Comparison of ENCODE assay signal across 9 mouse cellular contexts in the genomic region with DNA sequence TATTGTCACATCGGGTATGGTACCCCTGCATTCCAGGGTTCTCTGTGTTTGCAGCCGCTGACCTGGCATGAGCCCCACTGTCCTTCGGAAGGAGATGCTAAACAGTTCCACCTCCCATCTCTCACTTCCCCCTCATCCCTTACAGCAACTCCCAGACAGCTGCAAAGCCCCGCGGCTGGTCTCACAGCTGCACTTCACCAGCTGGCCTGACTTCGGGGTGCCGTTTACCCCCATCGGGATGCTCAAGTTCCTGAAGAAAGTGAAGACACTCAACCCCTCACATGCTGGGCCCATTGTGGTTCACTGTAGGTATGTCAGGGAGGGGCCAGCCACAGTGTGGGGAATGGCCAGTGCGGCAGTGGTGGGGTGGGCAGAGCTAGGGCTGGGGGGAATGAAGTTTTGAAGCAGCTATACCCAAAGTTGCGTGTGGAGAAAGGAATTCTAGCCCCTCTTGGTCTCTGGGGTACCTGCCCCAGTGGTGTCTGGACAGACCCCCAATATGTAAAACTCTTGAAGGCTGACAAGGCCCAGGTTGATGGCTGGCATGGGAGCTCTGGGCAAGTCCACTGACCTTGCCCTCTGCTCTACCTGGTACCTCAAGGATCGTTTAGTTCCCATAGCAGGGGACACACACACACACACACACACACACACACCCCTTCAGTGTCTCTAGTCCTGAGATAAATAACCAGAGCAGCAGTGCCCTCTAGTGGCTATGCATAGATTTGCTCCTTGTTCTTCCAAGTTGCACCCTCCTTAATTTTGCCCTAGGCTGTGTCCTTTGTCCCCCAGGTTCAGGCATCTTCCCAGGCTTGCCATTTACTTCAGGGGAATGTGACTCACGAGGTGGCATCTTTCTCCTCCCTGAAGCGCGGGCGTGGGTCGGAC. TPM values are rescaled to one million over a fixed set of nuclear protein-coding genes. Genes with fewer than 3 reads are reported as not detected.
DNase-seq lines count a peak whose midpoint lies in the region; ATAC-seq lines count a peak whose summit lies in the region.
"Had no signal": no experiment of that assay in that cellular context is flagged by ENCODE, and none has a peak within 500 bp of the region (broad histone marks: within the 10 kb centered on the region; RNA-seq: fewer than 3 reads in every experiment).

No protein-coding gene starts in this region.

- WGBS in liver, embryonic 11.5 days = 58% methylated on average over 16 of the region's 16 CpGs
- 40% methylated on average over 16 of the region's 16 CpGs for WGBS in forebrain, embryonic 12.5 days
- 37% methylated on average over 16 of the region's 16 CpGs for WGBS in hindbrain, embryonic 16.5 days
- 40% methylated on average over 16 of the region's 16 CpGs for WGBS in midbrain, embryonic 11.5 days

- H3K27me3 ChIP-seq in liver, embryonic 11.5 days (replicated peaks; ENCODE audit: control insufficient read depth, insufficient read depth, low read length) = no peaks in the 10 kb centered on the region
- peaks cover 4% of the 10 kb centered on the region; the same call in 1 of the 2 replicates for H3K27me3 ChIP-seq in forebrain, embryonic 12.5 days
- no peaks in the 10 kb centered on the region for H3K27me3 ChIP-seq in hindbrain, embryonic 16.5 days (replicated peaks; ENCODE audit: control insufficient read depth, insufficient read depth, low read length)
- no peaks in the 10 kb centered on the region for H3K27me3 ChIP-seq in midbrain, embryonic 11.5 days (ENCODE audit: control insufficient read depth, insufficient read depth, low read length)
- H3K27me3 ChIP-seq in splenic B cell, adult 2 months (ENCODE audit: control insufficient read depth, insufficient read depth, low read length, poor library complexity, severe bottlenecking) = no peaks in the 10 kb centered on the region

- ATAC-seq in liver, embryonic 11.5 days (replicated peaks; ENCODE audit: low FRiP score) = no peak; the same call in 1 of the 2 replicates
- ATAC-seq in forebrain, embryonic 12.5 days (ENCODE audit: low FRiP score) = peak; percentile 65; the same call in 1 of the 2 replicates
- peak; percentile 37; the same call in 1 of the 2 replicates for ATAC-seq in hindbrain, embryonic 16.5 days
- peak; percentile 19; the same call in 1 of the 2 replicates for ATAC-seq in midbrain, embryonic 11.5 days (ENCODE audit: low FRiP score)

- no peak overlapping the region for H3K4me3 ChIP-seq in liver, embryonic 11.5 days (ENCODE audit: low read depth, low read length)
- no peak overlapping the region for H3K4me3 ChIP-seq in forebrain, embryonic 12.5 days (replicated peaks)
- H3K4me3 ChIP-seq in hindbrain, embryonic 16.5 days (ENCODE audit: low read length) = no peak overlapping the region
- H3K4me3 ChIP-seq in midbrain, embryonic 11.5 days (ENCODE audit: low read depth, low read length) = no peak overlapping the region
- H3K4me3 ChIP-seq: myocyte had no signal

- no peak overlapping the region for H3K27ac ChIP-seq in liver, embryonic 11.5 days (ENCODE audit: low read depth, low read length)
- H3K27ac ChIP-seq in forebrain, embryonic 12.5 days = no peak overlapping the region
- no peak overlapping the region for H3K27ac ChIP-seq in hindbrain, embryonic 16.5 days (ENCODE audit: low read depth, low read length)
- H3K27ac ChIP-seq in midbrain, embryonic 11.5 days (ENCODE audit: low read depth, low read length) = no peak overlapping the region

- no peaks in the 10 kb centered on the region for H3K9me3 ChIP-seq in liver, embryonic 11.5 days (ENCODE audit: control insufficient read depth, low read length)
- H3K9me3 ChIP-seq in forebrain, embryonic 12.5 days = no peaks in the 10 kb centered on the region
- H3K9me3 ChIP-seq in hindbrain, embryonic 16.5 days (ENCODE audit: control insufficient read depth, low read length) = no peaks in the 10 kb centered on the region
- no peaks in the 10 kb centered on the region for H3K9me3 ChIP-seq in midbrain, embryonic 11.5 days (ENCODE audit: control insufficient read depth, low read length)

- H3K4me1 ChIP-seq in liver, embryonic 11.5 days (replicated peaks; ENCODE audit: control insufficient read depth, insufficient read depth, low read length) = no peaks in the 10 kb centered on the region
- no peaks in the 10 kb centered on the region for H3K4me1 ChIP-seq in forebrain, embryonic 12.5 days
- no peaks in the 10 kb centered on the region for H3K4me1 ChIP-seq in hindbrain, embryonic 16.5 days (ENCODE audit: control insufficient read depth, insufficient read depth, low read depth, low read length)
- no peaks in the 10 kb centered on the region for H3K4me1 ChIP-seq in midbrain, embryonic 11.5 days (ENCODE audit: control insufficient read depth, insufficient read depth, low read length)

- H3K9ac ChIP-seq in liver, embryonic 11.5 days (ENCODE audit: low read depth, low read length) = no peak overlapping the region
- H3K9ac ChIP-seq in forebrain, embryonic 12.5 days = no peak overlapping the region; the same call in 1 of the 2 replicates
- no peak overlapping the region for H3K9ac ChIP-seq in hindbrain, embryonic 16.5 days (ENCODE audit: low read depth, low read length)
- H3K9ac ChIP-seq in midbrain, embryonic 11.5 days (ENCODE audit: low read length) = no peak overlapping the region

- peak; percentile 58 for DNase-seq in liver
- DNase-seq in liver, embryonic 11.5 days (ENCODE audit: low spot score) = no peak
- peak; percentile 45 for DNase-seq in brain, embryonic 18.5 days (ENCODE audit: low read depth, low spot score)
- DNase-seq in left cerebral cortex, adult 11 months (ENCODE audit: low spot score) = peak; percentile 42
- DNase-seq in midbrain, embryonic 11.5 days (ENCODE audit: low spot score, missing footprints) = peak; percentile 91
- DNase-seq in splenic B cell, adult 2 months (ENCODE audit: low read depth, low spot score) = peak; percentile 84

- no peak overlapping the region for H3K4me2 ChIP-seq in liver, embryonic 11.5 days
- H3K4me2 ChIP-seq in forebrain, embryonic 12.5 days = no peak overlapping the region
- no peak overlapping the region for H3K4me2 ChIP-seq in hindbrain, embryonic 16.5 days (ENCODE audit: low read length)
- H3K4me2 ChIP-seq in midbrain, embryonic 11.5 days = no peak overlapping the region

- no peaks in the 10 kb centered on the region; the same call in 1 of the 2 replicates for H3K36me3 ChIP-seq in liver, embryonic 11.5 days (ENCODE audit: control insufficient read depth, insufficient read depth, low read length)
- H3K36me3 ChIP-seq in forebrain, embryonic 12.5 days (replicated peaks) = no peaks in the 10 kb centered on the region
- no peaks in the 10 kb centered on the region; the same call in 1 of the 2 replicates for H3K36me3 ChIP-seq in hindbrain, embryonic 16.5 days (ENCODE audit: control insufficient read depth, insufficient read depth, low read length)
- no peaks in the 10 kb centered on the region for H3K36me3 ChIP-seq in midbrain, embryonic 11.5 days (ENCODE audit: control insufficient read depth, insufficient read depth, low read length)
- H3K36me3 ChIP-seq in splenic B cell, adult 2 months (ENCODE audit: control insufficient read depth, insufficient read depth, low read length, poor library complexity, severe bottlenecking) = peaks cover 6% of the 10 kb centered on the region

RNA-seq across cellular contexts. Expression of gene Mki67, which starts 47.1 kb away (rescaled TPM):
- polyA plus RNA-seq in liver, embryonic 11.5 days (2014; fragmentation: Nextera tagmentation; extraction: Ambion mirVana) = 75.1 and 79.3 TPM in 2 replicates
- polyA plus RNA-seq in forebrain, embryonic 12.5 days (2016; fragmentation: Nextera tagmentation; extraction: Ambion mirVana) = 63.2 and 67.6 TPM in 2 replicates
- 5.6 and 6.4 TPM in 2 replicates for polyA plus RNA-seq in hindbrain, embryonic 16.5 days (2015; fragmentation: Nextera tagmentation; extraction: Ambion mirVana)
- polyA plus RNA-seq in midbrain, embryonic 11.5 days (2014; fragmentation: Nextera tagmentation; extraction: Ambion mirVana) = 62.2 and 64.4 TPM in 2 replicates
